Mouse (Mus musculus) retina, embryonic 14.5 days (tissue): ENCODE data around the gene Gm20830.
"Not testable (repeated sequence)": the region's sequence is repeated elsewhere in the genome, so short reads cannot be mapped to it uniquely, and the experiment has no call there.

Experiments
- DNase-seq: peaks from one replicate; pipeline ENCODE4 v3.0.0-alpha.2; 2015; ENCODE audit warnings: low spot score

The Gm20830 gene

DNA sequence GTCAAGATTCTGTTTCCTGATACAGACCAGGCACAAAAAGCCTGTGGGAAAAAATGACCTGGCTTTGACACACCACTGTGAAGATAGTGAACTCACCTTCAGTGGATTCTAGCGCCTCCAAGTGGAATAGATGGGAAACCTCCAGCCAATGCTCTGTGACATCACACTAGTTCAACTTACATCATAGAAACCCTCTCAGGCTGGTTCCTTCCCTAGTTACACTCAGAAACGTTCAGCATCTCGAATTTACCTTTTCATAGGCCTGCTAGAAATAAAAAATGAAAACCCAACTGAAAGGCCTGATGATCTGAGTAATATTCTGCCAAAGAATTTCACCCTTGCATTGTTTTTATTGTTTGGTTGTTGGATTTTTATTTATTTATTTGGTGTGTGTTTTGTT lies at the start of gene Gm20830:
Gm20830 (minus strand) TSS at position 101 of the 400 bp plus-strand sequence.
- DNase-seq, result not testable (repeated sequence)
